Mouse (Mus musculus) gastrocnemius, postnatal 25 days (tissue): ENCODE data around the gene Pdcd6. TPM values are rescaled to one million over a fixed set of nuclear protein-coding genes. Genes with fewer than 3 reads are reported as not detected.

ENCODE experiments used
- DNase-seq: peaks from one replicate; pipeline ENCODE4 v3.0.0; 2022
- total RNA-seq, 2 experiments: library from RNA; stranded (reverse); gene quantifications; 1 replicate in 1 of 2; 2 replicates in 1 of 2; pipeline ENCODE4 v1.2.3; 2021

Gene Pdcd6
- total RNA-seq, 2 experiments from 2014 or later, result 16.3 to 20.3 TPM

DNA sequence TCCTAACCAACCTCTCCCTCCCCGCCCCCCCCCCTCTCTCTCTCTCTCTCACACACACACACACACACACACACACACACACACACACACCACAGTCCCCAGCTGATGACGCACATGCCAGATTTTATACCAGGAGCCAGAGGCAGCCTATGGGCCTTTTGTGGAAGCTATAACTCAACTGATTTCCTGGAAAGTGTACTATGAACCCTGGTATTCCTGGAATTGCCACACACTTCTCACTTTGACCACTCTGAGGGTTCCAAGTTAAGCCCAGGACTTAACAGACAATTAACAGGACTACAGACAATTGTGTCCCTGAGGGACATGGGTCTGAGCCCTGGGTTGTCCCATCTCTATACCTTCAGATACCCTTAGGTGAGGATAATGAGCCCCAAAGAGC, 35.1 kb downstream of the Pdcd6 start:
- no peak for DNase-seq

- no peak for DNase-seq
Observed at GRCm38 (mm10) chr13:74275726-74276125, 41.7 kb downstream of the Pdcd6 start.

GRCm38 (mm10) chr13:74260231-74260992, 57.0 kb downstream of the Pdcd6 start:
- no peak for DNase-seq

GRCm38 (mm10) chr13:74259460-74260230, 57.7 kb downstream of the Pdcd6 start:
- DNase-seq, result peak; percentile 38

Other genes with a start within 250 kb of the Pdcd6 start
- under 1 TPM; 0.13 to 0.32 TPM for gene Slc9a3, start 196.1 kb downstream of the Pdcd6 start, total RNA-seq
- 10 to 100 TPM; 29.7 to 33.5 TPM for gene Exoc3, start 108.8 kb downstream of the Pdcd6 start, total RNA-seq
- not detected for gene Ahrr, start 25.2 kb downstream of the Pdcd6 start, total RNA-seq
- 100 to 1,000 TPM; 660 to 663 TPM for gene Sdha, start 32.7 kb upstream of the Pdcd6 start, total RNA-seq
- 10 to 100 TPM; 39.8 to 42.3 TPM for gene Ccdc127, start 32.7 kb upstream of the Pdcd6 start, total RNA-seq
- 10 to 100 TPM; 69.7 to 84.2 TPM for gene Lrrc14b, start 46.4 kb upstream of the Pdcd6 start, total RNA-seq
- 1 to 10 TPM; 2.6 to 2.7 TPM for gene Zfp72, start 73.3 kb upstream of the Pdcd6 start, total RNA-seq
- 100 to 1,000 TPM; 203 to 229 TPM for gene Ftl1-ps1, start 82.1 kb upstream of the Pdcd6 start, total RNA-seq
- 1 to 10 TPM; 4.9 to 5.9 TPM for gene Zfp825, start 176.4 kb upstream of the Pdcd6 start, total RNA-seq